Mouse (Mus musculus): ENCODE results near the gene Arid4a.

GRCm38 (mm10) chr12:71072048-71072447 is 56.3 kb downstream of the Arid4a start:
- TF ChIP-seq CTCF (IDR thresholded peaks at IDR 0.05; ENCODE audit: extremely low read depth, insufficient read depth, low read length) (no peak), POLR2A (IDR thresholded peaks at IDR 0.05; ENCODE audit: extremely low read depth, insufficient read depth, low read length) (no peak)
